ENCODE assay signal across 35 mouse cellular contexts in the genomic region with DNA sequence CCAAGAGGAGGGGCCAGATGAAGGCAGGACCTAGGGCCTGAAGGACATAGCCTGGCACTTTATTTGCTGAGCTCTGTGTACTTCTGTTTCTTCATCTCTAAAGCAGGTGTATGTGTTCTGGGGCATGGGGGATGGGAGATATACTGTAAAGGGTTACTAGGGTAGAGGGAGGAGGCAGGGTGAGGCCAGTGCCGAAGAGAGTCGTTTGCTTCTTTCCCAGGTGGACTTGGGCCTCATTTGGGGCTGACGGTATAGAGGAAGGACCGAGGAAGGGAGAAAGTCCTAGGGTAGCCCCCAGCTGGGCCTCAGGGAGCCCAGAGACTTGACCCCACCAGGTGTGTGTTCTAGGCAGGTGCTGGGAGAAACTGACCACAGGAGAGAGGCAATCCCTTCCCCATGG. TPM values are rescaled to one million over a fixed set of nuclear protein-coding genes. Genes with fewer than 3 reads are reported as not detected.
A peak's percentile ranks its signal among the peaks of the same experiment; 100 is the strongest.
DNase-seq lines count a peak whose midpoint lies in the region; ATAC-seq and TF ChIP-seq lines count a peak whose summit lies in the region.
"Had no signal": no experiment of that assay in that cellular context is flagged by ENCODE, and none has a peak within 500 bp of the region (broad histone marks: within the 10 kb centered on the region; RNA-seq: fewer than 3 reads in every experiment).

No protein-coding gene starts in this region.

- H3K36me3 ChIP-seq in intestine, embryonic 15.5 days: no peaks in the 10 kb centered on the region
- no peaks in the 10 kb centered on the region for H3K36me3 ChIP-seq in intestine, postnatal 0 days (ENCODE audit: control insufficient read depth, insufficient read depth)
- no peaks in the 10 kb centered on the region for H3K36me3 ChIP-seq in stomach, embryonic 16.5 days (ENCODE audit: control insufficient read depth, insufficient read depth, low read length)
- H3K36me3 ChIP-seq in forebrain, embryonic 12.5 days (replicated peaks): no peaks in the 10 kb centered on the region
- H3K36me3 ChIP-seq: embryonic facial prominence, embryonic 10.5 days; embryonic facial prominence, embryonic 13.5 days; G1E; hindbrain, embryonic 12.5 days; hindbrain, embryonic 15.5 days had no signal

- H3K9ac ChIP-seq in intestine, embryonic 15.5 days: no peak overlapping the region
- no peak overlapping the region for H3K9ac ChIP-seq in intestine, postnatal 0 days (ENCODE audit: low read depth, low read length)
- H3K9ac ChIP-seq in stomach, embryonic 16.5 days (ENCODE audit: low read length): no peak overlapping the region
- H3K9ac ChIP-seq in forebrain, embryonic 12.5 days: no peak overlapping the region
- H3K9ac ChIP-seq: embryonic facial prominence, embryonic 13.5 days; forebrain, postnatal 0 days; hindbrain, embryonic 12.5 days; hindbrain, embryonic 15.5 days had no signal

- H3K4me1 ChIP-seq in intestine, embryonic 15.5 days (replicated peaks): peaks cover 30% of the 10 kb centered on the region
- H3K4me1 ChIP-seq in intestine, postnatal 0 days (replicated peaks; ENCODE audit: control insufficient read depth, insufficient read depth, low read length): peaks cover 6% of the 10 kb centered on the region; the same call in 1 of the 2 replicates
- H3K4me1 ChIP-seq in stomach, embryonic 16.5 days (ENCODE audit: control insufficient read depth, insufficient read depth, low read length): peaks cover 18% of the 10 kb centered on the region
- 0 out of 2 replicates have a peak, but pooled peaks cover 4% of the 10 kb centered on the region for H3K4me1 ChIP-seq in forebrain, embryonic 12.5 days
- H3K4me1 ChIP-seq: hindbrain, embryonic 15.5 days had no signal

- 55% methylated on average over 4 of the region's 4 CpGs for WGBS in intestine, embryonic 15.5 days
- 43% methylated on average over 4 of the region's 4 CpGs for WGBS in intestine, postnatal 0 days
- WGBS in stomach, embryonic 16.5 days: 60% methylated on average over 4 of the region's 4 CpGs
- 91% methylated on average over 4 of the region's 4 CpGs for WGBS in forebrain, embryonic 12.5 days

- intact Hi-C loops in left cerebral cortex, postnatal 14 days (cut with DNase I): no loop called here

- no peak overlapping the region for H3K4me3 ChIP-seq in intestine, embryonic 15.5 days (replicated peaks)
- no peak overlapping the region for H3K4me3 ChIP-seq in intestine, postnatal 0 days (ENCODE audit: low read depth, low read length)
- no peak overlapping the region for H3K4me3 ChIP-seq in stomach, embryonic 16.5 days (replicated peaks; ENCODE audit: low read length)
- H3K4me3 ChIP-seq in forebrain, embryonic 12.5 days (replicated peaks): no peak overlapping the region
- H3K4me3 ChIP-seq: embryonic facial prominence, embryonic 10.5 days; embryonic facial prominence, embryonic 13.5 days; erythroblast, embryonic 14.5 days; gastrocnemius, adult 2 months; hindbrain, embryonic 12.5 days; hindbrain, embryonic 15.5 days had no signal

- peak overlapping the region; percentile 83 for H3K27ac ChIP-seq in intestine, embryonic 15.5 days
- peak overlapping the region; percentile 95 for H3K27ac ChIP-seq in intestine, postnatal 0 days (ENCODE audit: low read depth, low read length)
- H3K27ac ChIP-seq in stomach, embryonic 16.5 days (ENCODE audit: low read length): peak overlapping the region; percentile 38; the same call in 1 of the 2 replicates
- H3K27ac ChIP-seq in forebrain, embryonic 12.5 days: no peak overlapping the region
- H3K27ac ChIP-seq: embryonic facial prominence, embryonic 10.5 days; embryonic facial prominence, embryonic 13.5 days; gastrocnemius, adult 2 months; hindbrain, embryonic 12.5 days; hindbrain, embryonic 15.5 days had no signal

- H3K9me3 ChIP-seq in intestine, embryonic 15.5 days: no peaks in the 10 kb centered on the region
- H3K9me3 ChIP-seq in intestine, postnatal 0 days (ENCODE audit: control insufficient read depth): no peaks in the 10 kb centered on the region
- H3K9me3 ChIP-seq in stomach, embryonic 16.5 days (replicated peaks; ENCODE audit: control insufficient read depth, low read length): no peaks in the 10 kb centered on the region
- H3K9me3 ChIP-seq in forebrain, embryonic 12.5 days: no peaks in the 10 kb centered on the region
- H3K9me3 ChIP-seq: embryonic facial prominence, embryonic 10.5 days; embryonic facial prominence, embryonic 13.5 days; G1E; hindbrain, embryonic 12.5 days; hindbrain, embryonic 15.5 days had no signal

- TF ChIP-seq CTCF in intestine, postnatal 0 days (IDR thresholded peaks at IDR 0.05; ENCODE audit: low read depth): no peak

- peak; percentile 24 for DNase-seq in testis, postnatal 10 days (ENCODE audit: low spot score)
- no peak for DNase-seq in testis, postnatal 14 days (ENCODE audit: low spot score)
- DNase-seq in left cerebral cortex, postnatal 14 days (ENCODE audit: low spot score in 2 of 2): no peak
- DNase-seq: B cell, adult 2 months; cerebellum, adult 18-20 months; cerebellum, postnatal 36 days; embryo, embryonic 11 days; forebrain, postnatal 0 days; gastrocnemius, adult 2 months; gastrocnemius, postnatal 14 days had no signal

- no peaks in the 10 kb centered on the region for H3K27me3 ChIP-seq in intestine, embryonic 15.5 days (replicated peaks)
- H3K27me3 ChIP-seq in intestine, postnatal 0 days (replicated peaks; ENCODE audit: control insufficient read depth, insufficient read depth, low read length): no peaks in the 10 kb centered on the region
- no peaks in the 10 kb centered on the region for H3K27me3 ChIP-seq in stomach, embryonic 16.5 days (ENCODE audit: control insufficient read depth, insufficient read depth, low read length)
- no peaks in the 10 kb centered on the region for H3K27me3 ChIP-seq in forebrain, embryonic 12.5 days
- H3K27me3 ChIP-seq: CH12.LX; embryonic facial prominence, embryonic 13.5 days; hindbrain, embryonic 12.5 days; hindbrain, embryonic 15.5 days; Patski had no signal

- H3K4me2 ChIP-seq in intestine, embryonic 15.5 days (replicated peaks): peak overlapping the region; percentile 44
- peak overlapping the region; percentile 48 for H3K4me2 ChIP-seq in intestine, postnatal 0 days (replicated peaks; ENCODE audit: low read depth)
- no peak overlapping the region for H3K4me2 ChIP-seq in stomach, embryonic 16.5 days (ENCODE audit: low read depth, low read length)
- H3K4me2 ChIP-seq in forebrain, embryonic 12.5 days: no peak overlapping the region
- H3K4me2 ChIP-seq: embryonic facial prominence, embryonic 13.5 days; heart, embryonic 11.5 days; hindbrain, embryonic 12.5 days; hindbrain, embryonic 15.5 days had no signal

- peak; percentile 81 for ATAC-seq in intestine, embryonic 15.5 days
- ATAC-seq in intestine, postnatal 0 days: peak; percentile 86
- ATAC-seq in stomach, embryonic 16.5 days (ENCODE audit: insufficient read depth, low FRiP score): peak; percentile 60
- ATAC-seq in forebrain, embryonic 12.5 days (ENCODE audit: low FRiP score): no peak
- ATAC-seq: forebrain, embryonic 14.5 days; forebrain, postnatal 0 days; Patski had no signal

RNA-seq across cellular contexts. Expression of gene Nr2e3, which starts 8.5 kb away (rescaled TPM):
- polyA plus RNA-seq in intestine, embryonic 15.5 days (2015; fragmentation: Nextera tagmentation; extraction: Ambion mirVana): 8.0 and 9.0 TPM in 2 replicates
- 42.0 and 48.5 TPM in 2 replicates for polyA plus RNA-seq in intestine, postnatal 0 days (2015; fragmentation: Nextera tagmentation; extraction: Ambion mirVana)
- 1.7 and 3.1 TPM in 2 replicates for polyA plus RNA-seq in stomach, embryonic 16.5 days (2015; fragmentation: Nextera tagmentation; extraction: Ambion mirVana)
- 0.15 TPM in 1 of 2 replicates, not detected in the other for polyA plus RNA-seq in forebrain, embryonic 12.5 days (2016; fragmentation: Nextera tagmentation; extraction: Ambion mirVana)
- total RNA-seq in left cerebral cortex, postnatal 14 days (2021): not detected
- total RNA-seq: adrenal gland, adult 18-20 months; adrenal gland, postnatal 10 days; adrenal gland, postnatal 36 days; gastrocnemius, adult 2 months; gastrocnemius, postnatal 14 days; gastrocnemius, postnatal 4 days; heart, adult 8-10 months; heart, postnatal 25 days; hematopoietic stem cell, adult 5-6 weeks had no signal
- polyA plus RNA-seq: cortical plate, adult 2 months; erythroblast, embryonic 14.5 days; forebrain, embryonic 14.5 days; forebrain, postnatal 0 days; frontal cortex, adult 2 months; G1E; heart, embryonic 11.5 days; heart, embryonic 14.5 days; heart, postnatal 0 days; hindbrain, embryonic 15.5 days; Patski had no signal

Comparison
In these comparisons a context has a peak if more than half of its experiments do, and no peak if none do; other contexts are left out.
1. H3K4me2 ChIP-seq: peak in intestine, embryonic 15.5 days (single experiment) and intestine, postnatal 0 days (single experiment); none in stomach, embryonic 16.5 days (single experiment) and forebrain, embryonic 12.5 days (single experiment).